Mouse (Mus musculus) thymus, postnatal 0 days (tissue): ENCODE results near the gene Nav2. TPM values are rescaled to one million over a fixed set of nuclear protein-coding genes. Genes with fewer than 3 reads are reported as not detected.

ENCODE experiments used
- DNase-seq: peaks from one replicate; pipeline ENCODE4 v3.0.0-alpha.2; 2015; ENCODE audit warnings: low spot score
- polyA plus RNA-seq: library from polyadenylated mRNA; unstranded; fragments of >200 nt; fragmentation: Nextera tagmentation; extraction: Ambion mirVana; gene quantifications from 2 replicates; pipeline ENCODE4 v1.2.1, GENCODE M21; 2015

Gene Nav2
- polyA plus RNA-seq, 1 experiment from 2014 or later: 26.8 TPM

DNA sequence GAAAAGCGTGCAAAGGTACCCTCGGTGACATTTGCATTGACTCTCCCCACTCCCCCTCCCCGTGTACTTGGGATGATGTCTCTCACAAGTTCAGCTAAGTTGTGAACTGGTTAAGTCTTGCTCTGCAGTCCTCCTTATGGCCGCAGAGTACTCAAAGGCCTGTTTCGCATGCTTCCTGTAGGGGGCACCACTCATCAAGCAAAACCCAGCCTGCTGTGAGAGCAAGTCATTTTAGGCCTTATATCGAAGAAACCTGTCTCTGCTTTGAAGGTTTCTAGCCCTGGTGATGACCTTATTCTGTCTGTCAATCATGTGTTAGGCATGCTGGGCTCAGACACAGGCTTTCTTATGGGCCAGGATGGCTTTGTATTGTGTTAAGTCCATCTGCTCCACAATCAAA, 519.3 kb downstream of the Nav2 start:
- DNase-seq: peak; percentile 55

DNA sequence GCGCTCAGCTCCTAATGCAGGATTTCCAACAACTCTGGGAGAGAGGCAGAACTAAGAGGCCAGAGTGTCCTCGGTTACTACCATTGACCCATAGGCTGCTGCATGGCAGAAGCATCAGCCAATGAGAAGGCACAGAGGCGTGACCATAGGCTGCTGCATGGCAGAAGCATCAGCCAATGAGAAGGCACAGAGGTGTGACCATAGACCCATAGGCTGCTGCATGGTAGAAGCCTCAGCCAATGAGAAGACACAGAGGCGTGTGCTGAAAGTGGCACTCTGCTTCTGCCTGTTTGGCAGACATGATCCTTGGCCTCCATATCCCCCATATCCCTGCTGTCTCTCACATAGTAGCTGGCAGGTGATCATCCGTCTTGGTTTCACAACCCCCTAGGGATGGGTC, 520.4 kb downstream of the Nav2 start:
- DNase-seq: no peak

DNA sequence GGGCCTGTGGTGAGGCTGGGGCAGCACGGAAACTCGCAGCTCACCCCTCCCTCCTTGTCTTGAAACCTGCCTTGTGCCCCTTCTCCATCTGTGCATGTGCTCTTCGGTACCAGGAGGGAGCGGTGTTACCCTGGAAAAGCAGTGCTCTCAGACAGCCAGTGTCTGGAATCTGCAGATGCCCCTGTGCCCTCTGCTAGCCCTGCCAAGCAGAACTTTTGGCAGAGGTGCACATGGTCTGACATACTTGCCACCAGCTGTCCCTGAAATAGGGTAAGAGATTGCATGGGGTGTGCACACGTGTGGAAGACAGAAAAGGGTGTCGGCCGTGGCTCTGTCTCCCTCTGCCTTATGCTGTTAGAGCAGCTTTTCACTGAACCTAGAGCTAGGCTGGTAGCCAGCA, 522.3 kb downstream of the Nav2 start:
- no peak for DNase-seq

DNA sequence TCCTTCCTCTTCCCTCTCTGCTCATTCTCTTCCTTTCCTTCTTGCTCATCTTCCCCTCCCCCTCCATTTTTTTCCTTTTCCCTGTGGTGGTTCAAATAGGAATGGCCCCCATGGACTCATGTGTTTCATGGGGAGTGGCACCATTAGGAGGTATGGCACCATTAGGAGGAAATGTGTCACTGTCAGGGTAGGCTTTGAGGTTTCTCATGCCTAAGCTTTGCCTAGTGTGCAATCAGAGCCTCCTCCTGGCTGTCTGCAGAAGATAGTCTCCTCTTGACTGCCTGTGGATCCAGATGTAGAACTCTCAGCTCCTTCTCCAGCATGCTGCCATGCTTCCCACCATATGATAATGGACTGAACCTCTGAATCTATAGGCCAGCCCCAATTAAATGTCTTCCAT, 525.4 kb downstream of the Nav2 start:
- DNase-seq: no peak

DNA sequence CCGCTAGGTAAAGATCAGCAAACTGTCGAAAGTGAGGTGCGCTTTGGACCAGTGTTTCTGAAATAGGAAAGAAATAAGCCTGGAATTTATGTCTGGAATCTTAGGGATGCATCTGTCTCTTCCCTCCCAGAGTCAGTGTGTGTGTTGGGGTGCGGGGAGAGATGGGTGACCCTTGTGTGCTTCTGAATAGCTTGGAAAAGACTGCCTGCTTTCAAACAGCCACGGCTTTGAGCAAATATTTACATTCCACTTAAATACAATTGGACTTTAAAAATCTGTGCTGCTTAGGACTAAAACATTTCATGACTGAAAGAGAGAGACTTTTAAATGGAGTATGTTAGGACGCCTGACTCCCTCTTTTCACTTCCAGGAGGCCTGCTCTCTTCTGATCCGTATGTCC, 528.0 kb downstream of the Nav2 start:
- DNase-seq: no peak

DNA sequence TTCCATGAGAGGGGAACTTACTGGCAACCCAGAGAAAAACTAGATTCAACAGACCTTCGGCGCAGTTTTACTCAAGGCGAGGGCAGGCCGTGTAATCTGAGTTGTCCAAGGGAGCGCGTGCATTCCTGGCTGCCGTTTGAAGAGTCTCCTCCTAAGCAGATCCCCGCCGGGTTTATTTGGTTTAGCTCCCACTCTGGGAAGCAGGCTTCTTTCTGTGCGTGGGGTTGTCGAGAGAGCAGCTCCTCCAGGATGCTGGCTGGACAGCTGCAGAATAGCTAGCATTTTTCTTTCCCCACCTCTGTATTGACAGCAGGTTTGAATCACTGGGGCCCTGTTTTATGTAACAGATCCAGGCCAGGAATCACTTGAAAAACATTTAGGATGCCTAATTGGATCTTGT, 529.4 kb downstream of the Nav2 start:
- no peak for DNase-seq

DNA sequence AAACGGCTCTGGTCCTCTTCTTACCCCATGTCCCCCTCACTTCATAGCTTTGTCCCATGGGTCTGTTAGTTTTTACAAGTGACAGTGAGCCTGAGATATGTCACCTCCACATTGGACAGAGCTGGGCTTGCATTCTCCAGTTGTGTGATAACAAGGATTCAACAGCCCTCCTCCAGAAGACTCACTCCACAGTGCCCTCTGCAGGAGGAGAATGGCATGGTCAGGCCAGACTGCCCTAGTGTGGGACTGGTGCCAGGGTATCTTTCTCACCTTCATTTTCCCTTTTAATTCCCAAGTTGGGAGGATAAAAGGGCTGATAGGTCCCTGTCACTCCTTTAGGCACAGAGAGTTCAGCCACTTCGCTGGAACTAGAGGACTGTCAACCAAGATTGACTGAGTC, 530.6 kb downstream of the Nav2 start:
- peak; percentile 48 for DNase-seq

DNA sequence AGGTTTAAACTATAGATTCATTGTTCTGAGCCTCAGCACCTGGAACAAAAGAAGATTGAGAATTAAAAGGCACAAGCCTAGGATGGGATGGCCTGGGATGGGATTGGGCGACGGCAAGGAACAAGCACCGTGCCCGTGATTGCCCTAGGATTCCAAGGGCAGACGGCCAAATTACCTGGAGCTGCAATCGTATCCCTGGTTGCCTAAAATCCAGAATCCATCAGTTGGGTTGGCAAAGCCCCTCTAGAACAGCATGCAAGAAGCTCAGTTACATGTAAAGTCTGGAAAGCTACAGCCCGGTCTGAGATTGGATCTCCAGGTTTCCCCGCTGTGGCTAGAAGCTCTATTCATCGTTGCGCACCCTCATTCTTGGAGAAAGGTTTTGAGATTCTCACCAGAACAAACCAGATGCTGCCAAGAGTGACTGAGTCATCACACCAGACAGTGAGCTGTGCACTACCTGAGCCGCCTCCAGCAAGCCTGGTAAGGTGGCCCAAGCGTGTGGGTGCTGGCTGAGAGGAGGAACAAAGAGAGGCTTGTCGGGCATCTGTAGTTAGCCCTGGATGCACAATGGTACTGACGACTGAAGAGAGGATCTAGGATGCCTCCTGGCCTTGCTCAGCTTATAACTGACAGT, 531.9 kb downstream of the Nav2 start:
- no peak for DNase-seq

DNA sequence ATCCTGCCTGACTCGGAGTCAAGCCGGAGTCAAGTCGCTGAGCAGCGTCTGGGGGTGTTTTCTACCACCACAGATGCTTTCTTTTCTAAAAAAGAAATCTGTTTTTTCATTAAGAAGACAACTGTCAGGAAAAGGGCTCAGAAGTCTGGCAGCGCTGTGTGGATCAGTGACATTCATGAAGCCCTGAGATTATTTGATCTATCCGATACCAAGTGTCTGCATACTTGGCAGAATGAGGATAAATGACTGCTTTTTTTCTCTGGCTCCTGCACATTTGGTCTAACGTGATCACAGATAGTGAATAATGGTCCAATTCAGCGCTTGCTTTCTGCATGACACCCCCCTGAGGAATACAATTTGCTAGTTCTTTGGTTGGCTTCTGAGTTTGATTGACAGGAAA, 533.7 kb downstream of the Nav2 start:
- no peak for DNase-seq

DNA sequence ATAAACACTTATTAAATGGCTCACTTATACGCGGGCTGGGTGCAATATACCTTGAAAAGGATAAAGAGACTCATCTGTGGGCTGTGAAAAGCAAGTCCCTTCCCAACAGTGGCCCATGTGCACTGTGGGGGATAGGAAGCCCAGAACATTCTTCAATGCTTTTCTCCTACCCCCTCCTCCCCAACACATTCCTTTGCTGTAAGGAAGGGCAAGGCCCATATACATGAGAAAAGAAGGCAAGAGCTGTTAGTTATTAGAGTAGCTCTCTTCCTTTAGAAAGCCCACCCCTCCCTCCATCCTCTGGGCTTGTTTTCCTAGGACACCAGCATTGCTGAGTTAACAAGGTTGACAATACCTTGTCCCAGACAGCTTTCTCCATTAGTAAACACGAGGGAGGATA, 540.1 kb downstream of the Nav2 start:
- no peak for DNase-seq

DNA sequence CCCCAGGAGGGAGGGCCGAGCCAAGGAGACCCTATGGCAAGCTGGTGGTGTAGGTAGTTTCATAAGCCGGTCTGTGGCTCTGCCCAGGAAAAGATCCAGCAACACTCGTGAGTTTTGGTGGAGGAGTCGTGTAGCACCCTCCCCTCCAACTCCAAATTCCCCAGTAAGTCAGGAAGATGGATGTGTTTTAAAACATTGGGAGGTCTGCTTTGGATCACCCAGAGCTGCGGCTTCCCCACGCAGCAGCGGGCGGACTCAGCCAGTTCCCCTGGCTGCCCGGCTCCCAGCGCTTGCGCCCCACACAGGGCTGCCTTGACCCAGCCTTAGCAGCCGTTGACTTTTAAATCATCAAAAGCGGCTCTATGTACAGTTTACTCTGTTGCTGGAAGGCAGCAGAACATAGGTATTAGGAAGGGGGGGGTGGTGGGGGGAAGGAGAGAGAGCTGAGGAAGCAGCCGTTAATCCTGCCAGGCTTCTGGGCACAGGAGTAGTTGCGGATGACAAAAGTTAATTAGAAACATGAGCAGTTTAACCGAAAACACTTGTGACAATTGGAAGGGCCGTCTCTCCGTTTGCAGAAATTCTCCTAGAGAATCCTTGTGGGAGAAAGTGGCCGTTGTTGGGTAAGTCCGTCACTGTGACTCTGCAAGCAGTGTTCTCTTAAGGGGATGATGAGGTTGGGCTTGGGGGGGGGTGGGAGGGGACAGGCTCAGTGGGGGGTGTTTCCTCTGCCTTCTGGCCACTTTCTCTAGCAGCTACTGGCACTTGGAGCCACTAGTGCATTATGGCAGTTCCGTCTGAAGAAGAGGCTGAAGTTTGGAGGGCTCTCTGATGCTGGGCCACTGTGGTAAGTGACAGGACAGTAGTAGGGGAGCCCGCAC, 542.0 kb downstream of the Nav2 start:
- no peak for DNase-seq

DNA sequence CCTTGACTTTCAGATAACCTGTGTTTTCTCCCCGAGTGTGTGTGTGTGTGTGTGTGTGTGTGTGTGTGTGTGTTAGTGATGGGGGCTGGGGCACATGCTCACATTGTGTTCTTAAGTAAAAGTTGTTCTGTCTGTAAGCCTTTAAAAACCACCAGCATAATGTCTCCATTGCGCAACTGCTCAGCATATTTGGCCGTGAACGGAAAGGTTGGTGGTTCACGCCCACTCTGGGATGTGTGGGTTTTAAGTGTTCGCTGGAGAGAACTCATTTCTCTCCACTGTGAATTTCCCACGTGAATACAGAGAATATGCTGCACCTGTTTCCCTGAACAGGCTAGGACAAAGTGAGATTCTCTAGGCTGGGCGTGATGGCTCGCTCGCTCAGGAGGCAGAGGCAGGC, 542.7 kb downstream of the Nav2 start:
- no peak for DNase-seq

DNA sequence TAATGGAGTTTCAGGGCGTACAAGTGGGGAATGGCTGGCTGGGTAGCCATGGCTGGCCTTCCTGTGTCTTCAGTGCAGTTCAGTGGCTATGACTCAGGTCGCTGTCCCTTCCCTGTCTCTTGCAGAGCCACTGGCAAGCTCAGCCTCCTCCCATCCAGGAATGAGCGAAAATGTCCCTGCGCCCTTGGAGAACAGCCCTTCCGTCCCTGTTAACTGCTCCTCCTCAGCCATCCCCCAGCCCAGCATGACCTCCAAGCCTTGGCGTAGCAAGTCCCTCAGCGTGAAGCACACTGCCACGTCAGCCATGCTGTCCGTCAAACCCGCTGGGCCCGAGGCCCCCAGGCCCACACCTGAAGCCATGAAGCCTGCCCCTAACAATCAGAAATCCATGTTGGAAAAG, 543.8 kb downstream of the Nav2 start:
- no peak for DNase-seq

DNA sequence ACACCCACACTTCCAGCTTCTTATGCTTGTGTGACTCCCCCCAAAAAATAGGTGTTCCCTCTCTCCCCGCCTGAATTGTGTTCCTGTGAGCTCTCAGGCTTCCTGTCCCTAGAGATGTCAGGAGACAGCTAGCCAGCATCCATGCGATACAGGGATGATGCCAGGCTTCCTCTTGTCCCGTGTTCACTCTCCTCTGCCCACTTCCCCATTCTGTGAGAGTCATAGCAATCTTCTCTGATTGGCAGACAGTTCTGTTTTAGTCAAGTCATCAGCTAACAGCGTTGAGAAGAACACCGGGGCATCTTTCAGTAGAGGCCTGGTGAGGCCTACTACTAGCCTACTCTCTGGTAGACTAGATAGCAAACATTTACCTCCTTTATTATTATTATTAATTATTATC, 546.1 kb downstream of the Nav2 start:
- no peak for DNase-seq

DNA sequence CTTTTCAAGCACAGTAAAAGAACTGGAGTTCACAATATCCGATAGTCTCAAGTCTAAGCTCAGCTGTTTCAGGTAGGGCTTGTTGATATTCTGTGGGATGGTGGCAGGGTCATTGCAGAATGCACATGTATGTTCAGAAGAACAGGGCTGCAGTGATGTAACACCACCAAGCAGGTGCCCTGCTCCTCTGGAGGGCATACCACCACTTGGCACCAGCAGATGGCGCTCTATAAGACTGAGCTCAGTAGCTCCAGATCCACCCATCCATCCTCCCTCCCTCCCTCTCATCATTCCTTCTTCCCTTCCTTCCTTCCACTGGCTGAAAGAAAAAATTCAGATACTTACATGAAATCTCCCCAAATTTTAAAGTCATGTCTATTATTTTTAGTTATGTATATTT, 547.6 kb downstream of the Nav2 start:
- DNase-seq: peak; percentile 60

DNA sequence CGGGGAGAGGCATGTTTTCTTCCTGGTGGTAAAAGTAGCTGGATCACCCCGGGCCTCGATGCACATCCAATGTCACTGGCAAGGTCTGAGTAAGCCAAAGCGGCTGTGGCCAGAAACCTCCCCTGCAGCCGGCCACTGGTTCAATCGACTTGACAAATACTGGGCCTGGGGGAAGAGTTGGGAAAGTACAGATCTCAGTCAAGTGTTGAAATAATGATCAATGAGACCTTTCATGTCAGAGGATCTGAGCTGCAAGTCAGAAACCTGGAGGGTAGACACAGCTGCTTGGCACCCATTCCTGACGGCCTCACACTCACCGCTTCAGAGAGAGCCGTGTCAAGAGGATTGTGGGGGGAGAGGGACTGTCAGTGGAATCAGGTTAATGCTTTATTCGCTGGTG, 548.9 kb downstream of the Nav2 start:
- DNase-seq: no peak

DNA sequence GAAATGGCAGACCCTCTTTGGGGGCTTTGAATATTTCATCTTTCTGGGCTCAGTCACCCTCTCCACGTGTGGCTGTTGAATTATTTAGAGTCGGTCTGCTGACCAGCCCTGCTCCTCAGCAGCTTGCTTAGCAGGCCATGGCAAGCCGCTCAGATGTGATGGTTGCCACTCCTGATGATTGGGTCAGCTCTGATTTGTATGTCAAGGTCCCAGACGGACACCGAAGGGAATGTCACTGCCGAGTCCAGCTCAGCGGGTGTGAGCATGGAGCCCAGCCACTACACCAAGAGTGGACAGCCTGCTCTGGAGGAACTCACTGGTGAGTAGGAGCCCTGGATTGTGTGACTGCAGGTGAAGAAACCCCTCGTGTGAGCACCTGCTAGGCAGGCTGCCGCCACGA, 549.4 kb downstream of the Nav2 start:
- DNase-seq: no peak

DNA sequence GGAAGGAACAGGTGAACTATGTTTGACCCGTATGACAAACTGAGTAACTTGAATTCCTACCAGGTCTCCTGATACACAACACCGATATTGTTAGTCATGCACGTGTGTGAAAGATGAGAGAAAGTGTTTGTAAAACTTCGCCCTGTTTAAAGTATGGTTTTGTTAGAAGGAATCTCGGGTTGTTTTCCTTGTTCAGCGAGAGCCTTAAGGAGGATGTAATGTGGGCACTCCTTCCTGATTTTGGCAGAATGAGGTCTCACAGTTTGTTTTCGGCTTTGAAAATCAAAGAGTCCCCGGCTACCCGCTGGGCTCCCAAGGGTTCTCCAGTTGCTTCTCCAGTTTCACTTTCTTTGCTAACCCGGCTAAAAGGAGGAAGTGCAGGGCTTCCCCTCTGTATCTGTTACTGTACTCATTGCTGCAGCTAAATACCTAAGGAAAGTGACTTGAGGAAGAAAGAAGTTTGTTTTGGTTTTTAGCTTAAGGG, 553.9 kb downstream of the Nav2 start:
- peak; percentile 46 for DNase-seq

DNA sequence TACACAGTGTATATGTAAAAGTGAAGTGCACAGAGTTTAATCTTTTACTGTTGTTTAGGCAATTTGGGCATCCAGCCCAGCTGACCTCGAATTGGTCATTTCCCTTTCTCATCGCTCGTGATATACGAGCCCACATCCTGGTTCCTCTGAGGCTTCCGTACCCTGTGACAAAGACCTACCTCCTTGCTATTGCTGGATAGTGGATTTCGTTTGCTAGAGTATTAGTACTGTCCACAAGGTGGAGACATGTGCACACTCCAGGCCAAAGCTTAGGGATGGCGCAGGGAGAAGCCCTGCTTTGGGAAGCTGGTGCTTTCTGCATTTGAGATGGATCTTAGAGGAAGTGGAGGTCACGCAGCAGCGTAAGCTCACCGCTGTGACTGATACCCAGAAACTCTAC, 559.3 kb downstream of the Nav2 start:
- peak; percentile 25 for DNase-seq

DNA sequence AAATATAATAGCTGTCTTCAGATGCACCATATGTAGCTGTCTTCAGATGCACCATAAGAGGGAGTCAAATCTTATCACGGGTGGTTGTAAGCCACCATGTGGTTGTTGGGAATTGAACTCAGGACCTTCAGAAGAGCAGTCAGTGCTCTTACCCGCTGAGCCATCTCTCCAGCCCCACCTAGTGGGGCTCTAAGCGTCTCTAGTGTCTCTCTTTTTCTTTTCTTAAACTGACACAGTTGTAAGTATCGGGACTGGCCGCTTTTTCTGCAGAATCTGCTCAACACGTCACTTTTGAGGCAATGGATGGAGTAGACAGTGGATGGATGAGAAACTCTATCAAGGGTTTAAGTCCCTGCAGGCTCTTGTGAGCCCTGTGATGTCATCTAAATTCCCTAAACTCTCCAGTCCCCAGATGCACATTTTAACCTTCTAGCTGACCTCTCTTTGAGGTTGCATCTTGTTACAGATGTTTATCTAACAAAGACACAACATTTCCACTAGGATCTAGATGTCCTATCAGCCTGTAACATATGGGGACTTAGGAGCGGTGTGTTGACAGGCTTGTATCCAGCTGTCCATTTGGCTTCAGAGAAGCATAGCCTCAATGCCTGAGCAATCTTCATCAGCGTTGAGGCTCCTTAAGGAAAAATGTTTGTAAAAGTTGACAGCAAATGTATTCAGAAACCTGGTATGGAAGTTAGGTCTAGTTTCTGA, 560.1 kb downstream of the Nav2 start:
- DNase-seq: no peak

DNA sequence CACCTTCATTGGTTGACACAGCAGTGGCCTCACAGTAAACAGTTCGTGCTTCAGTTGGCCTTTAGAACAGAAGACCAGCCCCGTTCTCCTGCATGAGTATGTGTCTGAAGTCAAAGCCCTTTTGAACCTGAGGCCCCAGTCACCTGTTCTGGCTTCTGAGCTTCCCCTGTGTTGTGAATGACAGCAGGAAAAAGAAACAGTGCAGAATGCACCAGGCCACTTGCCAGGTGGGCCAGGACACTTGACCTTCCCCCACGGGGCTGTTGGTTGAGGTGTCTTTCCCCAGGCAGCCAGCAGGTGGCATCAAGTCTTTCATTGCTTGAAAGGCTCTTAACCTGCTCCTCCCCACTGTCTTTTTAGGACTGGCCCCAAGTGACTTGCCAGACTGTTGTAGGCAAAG, 562.8 kb downstream of the Nav2 start:
- DNase-seq: peak; percentile 37

DNA sequence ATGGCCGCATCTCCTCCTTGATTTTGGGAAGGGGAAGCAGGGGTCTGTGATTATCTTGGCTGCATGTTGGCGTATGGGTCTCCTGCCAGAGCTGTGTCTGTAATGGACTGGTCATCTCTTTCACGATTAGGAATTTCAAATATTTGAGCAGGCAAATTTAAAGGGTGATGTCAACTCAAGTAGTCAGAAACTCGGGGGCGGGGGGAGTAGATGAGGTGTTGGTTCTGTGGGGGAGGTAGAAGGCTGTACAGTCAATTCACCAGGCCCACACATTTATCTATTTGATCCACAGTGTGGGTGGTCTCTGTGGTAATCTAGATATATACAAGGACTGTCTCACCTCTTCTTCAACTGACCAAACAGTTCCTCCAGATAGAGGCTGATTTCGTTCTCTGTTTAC, 566.8 kb downstream of the Nav2 start:
- DNase-seq: no peak
